Mouse (Mus musculus): ENCODE data around the gene Atp6v1e2. TPM values are rescaled to one million over a fixed set of nuclear protein-coding genes. Genes with fewer than 3 reads are reported as not detected.

Gene Atp6v1e2
- polyA plus RNA-seq, 1 experiment from 2014 or later, result not detected

DNA sequence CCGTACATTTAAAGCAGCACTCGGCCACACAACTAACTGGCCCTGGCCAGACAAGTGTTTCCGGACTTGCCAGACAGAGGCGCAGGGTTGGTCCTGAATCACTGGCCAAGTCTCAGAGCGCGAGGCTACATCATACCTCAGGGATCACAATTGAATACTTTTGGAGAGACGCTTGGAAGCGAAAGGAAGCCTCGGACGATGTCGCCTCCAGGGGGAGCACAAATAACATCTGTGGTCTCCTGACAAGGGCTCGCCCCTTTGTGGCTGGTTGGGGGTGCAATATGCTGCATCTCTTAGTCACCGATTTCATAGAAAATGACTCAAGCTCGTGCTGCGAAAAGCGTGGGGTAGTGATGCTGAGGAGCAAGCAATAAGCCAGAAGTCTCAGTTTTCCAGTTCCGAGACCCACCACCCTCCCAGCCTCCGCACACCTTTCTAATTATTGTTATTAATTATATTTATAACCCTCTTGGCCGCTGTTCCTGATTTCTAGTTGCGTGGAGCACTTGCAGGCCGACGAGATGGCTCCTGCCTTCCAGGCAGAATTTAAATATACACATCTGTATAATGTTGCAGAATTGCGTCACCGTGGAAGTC, 14.7 kb upstream of the Atp6v1e2 start:
- ATAC-seq (ENCODE audit: low FRiP score, low TSS enrichment), result peak; percentile 57
- H3K9me3 ChIP-seq (ENCODE audit: control insufficient read depth, low read length), result no peaks in the 10 kb centered on the region
- H3K4me3 ChIP-seq (replicated peaks; ENCODE audit: low read depth, low read length), result peak overlapping the region; percentile 75
- H3K4me2 ChIP-seq (ENCODE audit: low read length), result peak overlapping the region; percentile 80
- no peaks in the 10 kb centered on the region for H3K27me3 ChIP-seq (ENCODE audit: control insufficient read depth, insufficient read depth, low read length)
- H3K4me1 ChIP-seq (ENCODE audit: control insufficient read depth, insufficient read depth, low read length), result peaks cover 12% of the 10 kb centered on the region; the same call in 1 of the 2 replicates
- peak overlapping the region; percentile 82 for H3K27ac ChIP-seq (replicated peaks; ENCODE audit: low read depth, low read length)
- H3K9ac ChIP-seq (replicated peaks; ENCODE audit: low read length), result peak overlapping the region; percentile 75
- H3K36me3 ChIP-seq (ENCODE audit: control insufficient read depth, insufficient read depth, low read length), result 0 out of 2 replicates have a peak, but pooled peaks cover 3% of the 10 kb centered on the region
- peak; percentile 93 for DNase-seq
- WGBS, result 0% methylated on average over 24 of the region's 24 CpGs

DNA sequence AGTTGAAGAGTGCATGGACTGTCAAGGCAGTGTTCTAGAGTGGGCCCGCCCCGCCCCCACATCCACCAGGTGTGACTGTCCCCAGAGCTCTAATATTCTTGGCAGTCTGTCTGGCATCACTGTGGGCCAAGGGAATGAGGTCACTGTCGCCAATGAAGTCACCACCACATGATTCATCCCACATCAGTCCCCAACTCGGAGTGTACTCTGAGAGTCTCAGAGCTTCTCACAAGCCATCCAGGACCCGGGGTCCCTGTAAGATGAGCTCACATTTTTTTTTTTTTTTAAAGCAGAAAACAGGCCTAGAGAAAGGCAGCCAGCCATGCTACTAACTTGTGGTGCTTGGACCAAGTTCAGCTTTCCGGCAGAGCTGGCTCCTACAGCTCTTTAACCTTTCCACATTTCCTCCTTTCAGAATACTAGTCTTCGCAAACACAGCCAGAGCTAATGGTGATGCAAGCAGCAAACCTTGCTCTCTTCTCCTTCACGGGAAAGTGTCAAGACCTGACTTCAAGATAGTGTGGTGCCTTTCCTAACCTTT, 13.7 kb upstream of the Atp6v1e2 start:
- peak overlapping the region; percentile 80; the same call in 1 of the 2 replicates for H3K4me2 ChIP-seq (ENCODE audit: low read length)
- H3K4me3 ChIP-seq (replicated peaks; ENCODE audit: low read depth, low read length), result no peak overlapping the region
- WGBS, result 73% methylated on average over 8 of the region's 8 CpGs
- ATAC-seq (ENCODE audit: low FRiP score, low TSS enrichment) (no peak), DNase-seq (no peak)
- peaks cover 12% of the 10 kb centered on the region; the same call in 1 of the 2 replicates for H3K4me1 ChIP-seq (ENCODE audit: control insufficient read depth, insufficient read depth, low read length)
- H3K27me3 ChIP-seq (ENCODE audit: control insufficient read depth, insufficient read depth, low read length), result no peaks in the 10 kb centered on the region
- H3K9ac ChIP-seq (replicated peaks; ENCODE audit: low read length), result no peak overlapping the region
- no peak overlapping the region for H3K27ac ChIP-seq (replicated peaks; ENCODE audit: low read depth, low read length)
- H3K9me3 ChIP-seq (ENCODE audit: control insufficient read depth, low read length), result no peaks in the 10 kb centered on the region
- no peaks in the 10 kb centered on the region for H3K36me3 ChIP-seq (ENCODE audit: control insufficient read depth, insufficient read depth, low read length)

DNA sequence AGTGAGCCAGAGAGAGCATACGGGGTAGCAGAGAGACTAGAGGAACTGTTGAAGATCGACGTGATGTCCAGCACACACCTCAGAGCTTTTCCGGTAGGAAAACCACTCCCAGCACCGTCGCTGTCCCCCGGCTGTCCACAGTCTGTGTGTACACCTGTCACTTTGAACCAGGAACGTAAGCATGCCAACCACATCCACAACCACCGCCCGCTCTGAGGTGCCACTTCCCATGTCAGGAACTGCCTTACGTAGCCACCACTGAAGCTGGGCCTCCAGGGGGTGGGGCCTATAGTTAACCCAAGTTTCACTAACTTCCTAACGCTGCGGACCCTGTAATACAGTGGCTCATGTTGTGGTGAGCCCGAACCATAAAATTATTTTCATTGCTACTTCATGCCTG, 10.3 kb upstream of the Atp6v1e2 start:
- no peaks in the 10 kb centered on the region for H3K27me3 ChIP-seq (ENCODE audit: control insufficient read depth, insufficient read depth, low read length)
- DNase-seq, result no peak
- H3K36me3 ChIP-seq (ENCODE audit: control insufficient read depth, insufficient read depth, low read length), result no peaks in the 10 kb centered on the region
- H3K9me3 ChIP-seq (ENCODE audit: control insufficient read depth, low read length), result no peaks in the 10 kb centered on the region
- no peak overlapping the region for H3K27ac ChIP-seq (replicated peaks; ENCODE audit: low read depth, low read length)
- H3K4me3 ChIP-seq (replicated peaks; ENCODE audit: low read depth, low read length), result no peak overlapping the region
- H3K9ac ChIP-seq (replicated peaks; ENCODE audit: low read length), result no peak overlapping the region
- H3K4me2 ChIP-seq (ENCODE audit: low read length), result no peak overlapping the region
- WGBS, result 92% methylated on average over 14 of the region's 14 CpGs
- no peaks in the 10 kb centered on the region for H3K4me1 ChIP-seq (ENCODE audit: control insufficient read depth, insufficient read depth, low read length)
- ATAC-seq (ENCODE audit: low FRiP score, low TSS enrichment), result no peak

DNA sequence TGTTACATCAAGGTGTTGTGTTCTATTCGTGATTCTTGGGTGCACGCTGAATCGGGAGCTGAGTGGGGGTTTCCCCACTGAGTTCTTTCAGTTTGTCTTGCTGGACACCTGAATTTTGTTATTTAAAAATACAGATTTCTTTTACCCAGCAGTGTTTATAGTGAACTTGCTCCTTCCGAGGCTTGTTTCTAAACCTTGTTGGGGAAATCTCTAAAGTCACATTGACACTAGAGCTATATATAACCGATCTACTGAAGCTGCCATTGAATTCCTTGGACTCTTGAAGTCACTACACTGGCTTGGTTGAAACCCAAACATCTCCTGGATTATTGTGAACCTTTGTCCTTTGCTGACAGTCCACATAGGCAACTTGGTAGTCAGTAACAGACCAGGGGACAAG, 9.5 kb upstream of the Atp6v1e2 start:
- Histone ChIP-seq H3K27me3 (ENCODE audit: control insufficient read depth, insufficient read depth, low read length) (no peaks in the 10 kb centered on the region), H3K9me3 (ENCODE audit: control insufficient read depth, low read length) (no peaks in the 10 kb centered on the region), H3K9ac (replicated peaks; ENCODE audit: low read length) (no peak overlapping the region), H3K36me3 (ENCODE audit: control insufficient read depth, insufficient read depth, low read length) (no peaks in the 10 kb centered on the region), H3K4me3 (replicated peaks; ENCODE audit: low read depth, low read length) (no peak overlapping the region), H3K27ac (replicated peaks; ENCODE audit: low read depth, low read length) (no peak overlapping the region), H3K4me1 (ENCODE audit: control insufficient read depth, insufficient read depth, low read length) (no peaks in the 10 kb centered on the region), H3K4me2 (ENCODE audit: low read length) (no peak overlapping the region)
- no peak for DNase-seq
- ATAC-seq (ENCODE audit: low FRiP score, low TSS enrichment), result no peak
- 91% methylated on average over 5 of the region's 5 CpGs for WGBS

DNA sequence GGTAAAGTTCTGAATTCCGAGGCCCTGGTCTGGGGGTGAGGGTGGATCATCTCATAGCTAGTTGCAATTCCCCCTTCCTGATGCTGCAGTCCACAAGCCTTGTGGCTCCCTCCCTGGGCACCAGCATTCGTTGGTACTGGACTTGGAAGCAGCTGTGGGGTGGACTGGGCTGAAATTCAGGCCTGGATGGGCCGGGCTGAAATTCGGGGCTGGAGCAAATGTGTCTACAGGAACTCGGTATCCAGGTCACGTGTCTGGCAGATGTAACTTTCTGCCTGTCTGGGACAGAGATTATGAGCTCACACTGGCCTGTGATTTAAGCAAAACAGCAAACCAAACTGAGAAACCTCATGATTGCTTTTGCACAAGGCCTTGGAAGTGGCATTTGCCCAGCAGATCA, 1.1 kb upstream of the Atp6v1e2 start:
- no peak for ATAC-seq (ENCODE audit: low FRiP score, low TSS enrichment)
- Histone ChIP-seq H3K9ac (replicated peaks; ENCODE audit: low read length) (no peak overlapping the region), H3K4me3 (replicated peaks; ENCODE audit: low read depth, low read length) (no peak overlapping the region), H3K27ac (replicated peaks; ENCODE audit: low read depth, low read length) (no peak overlapping the region), H3K36me3 (ENCODE audit: control insufficient read depth, insufficient read depth, low read length) (no peaks in the 10 kb centered on the region), H3K4me2 (ENCODE audit: low read length) (no peak overlapping the region), H3K9me3 (ENCODE audit: control insufficient read depth, low read length) (no peaks in the 10 kb centered on the region), H3K27me3 (ENCODE audit: control insufficient read depth, insufficient read depth, low read length) (no peaks in the 10 kb centered on the region), H3K4me1 (ENCODE audit: control insufficient read depth, insufficient read depth, low read length) (peaks cover 11% of the 10 kb centered on the region; the same call in 1 of the 2 replicates)
- DNase-seq, result no peak
- 67% methylated on average over 6 of the region's 6 CpGs for WGBS

- H3K9me3 ChIP-seq (ENCODE audit: control insufficient read depth, low read length), result no peaks in the 10 kb centered on the region
- no peaks in the 10 kb centered on the region for H3K36me3 ChIP-seq (ENCODE audit: control insufficient read depth, insufficient read depth, low read length)
- H3K9ac ChIP-seq (replicated peaks; ENCODE audit: low read length), result no peak overlapping the region
- H3K4me2 ChIP-seq (ENCODE audit: low read length), result no peak overlapping the region
- no peak overlapping the region for H3K4me3 ChIP-seq (replicated peaks; ENCODE audit: low read depth, low read length)
- peaks cover 11% of the 10 kb centered on the region; the same call in 1 of the 2 replicates for H3K4me1 ChIP-seq (ENCODE audit: control insufficient read depth, insufficient read depth, low read length)
- no peak for ATAC-seq (ENCODE audit: low FRiP score, low TSS enrichment)
- no peak overlapping the region for H3K27ac ChIP-seq (replicated peaks; ENCODE audit: low read depth, low read length)
- WGBS, result 39% methylated on average over 4 of the region's 4 CpGs
- H3K27me3 ChIP-seq (ENCODE audit: control insufficient read depth, insufficient read depth, low read length), result no peaks in the 10 kb centered on the region
- no peak for DNase-seq
Measured at GRCm38 (mm10) chr17:86946078-86946477, 1.6 kb downstream of the Atp6v1e2 start.

DNA sequence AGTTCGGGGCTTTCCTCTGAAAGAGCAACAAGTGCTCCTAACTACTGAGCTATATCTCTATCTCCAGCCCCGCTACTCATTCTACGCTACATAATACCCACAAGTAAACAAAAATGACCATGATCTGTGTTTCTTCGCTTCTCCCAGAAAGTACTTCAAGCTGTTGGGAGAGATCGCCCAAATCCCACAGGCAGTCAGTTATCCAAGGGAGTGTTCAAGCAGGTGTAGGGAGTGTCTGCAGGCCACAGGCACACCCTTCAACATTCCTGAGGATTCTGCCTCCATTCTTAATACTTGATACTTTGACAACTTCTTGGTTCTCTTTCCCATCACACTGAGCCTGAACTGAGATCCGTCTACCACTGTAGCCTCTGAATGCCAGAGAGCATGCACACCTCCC, 4.5 kb downstream of the Atp6v1e2 start:
- Histone ChIP-seq H3K4me3 (replicated peaks; ENCODE audit: low read depth, low read length) (no peak overlapping the region), H3K9ac (replicated peaks; ENCODE audit: low read length) (no peak overlapping the region), H3K4me1 (ENCODE audit: control insufficient read depth, insufficient read depth, low read length) (peaks cover 7% of the 10 kb centered on the region; the same call in 1 of the 2 replicates), H3K27me3 (ENCODE audit: control insufficient read depth, insufficient read depth, low read length) (no peaks in the 10 kb centered on the region), H3K9me3 (ENCODE audit: control insufficient read depth, low read length) (no peaks in the 10 kb centered on the region), H3K36me3 (ENCODE audit: control insufficient read depth, insufficient read depth, low read length) (no peaks in the 10 kb centered on the region), H3K27ac (replicated peaks; ENCODE audit: low read depth, low read length) (no peak overlapping the region), H3K4me2 (ENCODE audit: low read length) (no peak overlapping the region)
- 91% methylated on average over 6 of the region's 6 CpGs for WGBS
- no peak for DNase-seq
- no peak for ATAC-seq (ENCODE audit: low FRiP score, low TSS enrichment)

- Histone ChIP-seq H3K4me2 (ENCODE audit: low read length) (no peak overlapping the region), H3K27ac (replicated peaks; ENCODE audit: low read depth, low read length) (no peak overlapping the region), H3K9ac (replicated peaks; ENCODE audit: low read length) (no peak overlapping the region), H3K36me3 (ENCODE audit: control insufficient read depth, insufficient read depth, low read length) (no peaks in the 10 kb centered on the region), H3K4me1 (ENCODE audit: control insufficient read depth, insufficient read depth, low read length) (0 out of 2 replicates have a peak, but pooled peaks cover 4% of the 10 kb centered on the region), H3K4me3 (replicated peaks; ENCODE audit: low read depth, low read length) (no peak overlapping the region), H3K27me3 (ENCODE audit: control insufficient read depth, insufficient read depth, low read length) (no peaks in the 10 kb centered on the region), H3K9me3 (ENCODE audit: control insufficient read depth, low read length) (no peaks in the 10 kb centered on the region)
- no peak for DNase-seq
- WGBS, result 72% methylated on average over 6 of the region's 6 CpGs
- ATAC-seq (ENCODE audit: low FRiP score, low TSS enrichment), result no peak
Measured at GRCm38 (mm10) chr17:86942112-86942511, 5.6 kb downstream of the Atp6v1e2 start.

GRCm38 (mm10) chr17:86938683-86939082, 9.0 kb downstream of the Atp6v1e2 start:
- Histone ChIP-seq H3K27me3 (ENCODE audit: control insufficient read depth, insufficient read depth, low read length) (no peaks in the 10 kb centered on the region), H3K27ac (replicated peaks; ENCODE audit: low read depth, low read length) (no peak overlapping the region), H3K4me2 (ENCODE audit: low read length) (no peak overlapping the region), H3K36me3 (ENCODE audit: control insufficient read depth, insufficient read depth, low read length) (no peaks in the 10 kb centered on the region), H3K4me1 (ENCODE audit: control insufficient read depth, insufficient read depth, low read length) (0 out of 2 replicates have a peak, but pooled peaks cover 4% of the 10 kb centered on the region), H3K9ac (replicated peaks; ENCODE audit: low read length) (no peak overlapping the region), H3K9me3 (ENCODE audit: control insufficient read depth, low read length) (no peaks in the 10 kb centered on the region), H3K4me3 (replicated peaks; ENCODE audit: low read depth, low read length) (no peak overlapping the region)
- DNase-seq (no peak), ATAC-seq (ENCODE audit: low FRiP score, low TSS enrichment) (no peak)
- WGBS, result 64% methylated on average over 7 of the region's 7 CpGs
